35 mouse cellular contexts compared by ENCODE assay signal in genomic region chr8:47811221-47811620, GRCm38 (mm10). TPM values are rescaled to one million over a fixed set of nuclear protein-coding genes. Genes with fewer than 3 reads are reported as not detected.
A peak's percentile ranks its signal among the peaks of the same experiment; 100 is the strongest.
DNase-seq lines count a peak whose midpoint lies in the region; ATAC-seq and TF ChIP-seq lines count a peak whose summit lies in the region.
"Had no signal": no experiment of that assay in that cellular context is flagged by ENCODE, and none has a peak within 500 bp of the region (broad histone marks: within the 10 kb centered on the region; RNA-seq: fewer than 3 reads in every experiment).

No protein-coding gene starts in this region.

- H3K27me3 ChIP-seq in forebrain, embryonic 10.5 days (ENCODE audit: poor library complexity, severe bottlenecking) = no peaks in the 10 kb centered on the region
- no peaks in the 10 kb centered on the region for H3K27me3 ChIP-seq in forebrain, embryonic 12.5 days
- no peaks in the 10 kb centered on the region for H3K27me3 ChIP-seq in kidney, embryonic 15.5 days
- H3K27me3 ChIP-seq in thymus, adult 2 months (ENCODE audit: control insufficient read depth, insufficient read depth, low read length) = no peaks in the 10 kb centered on the region
- H3K27me3 ChIP-seq: embryonic facial prominence, embryonic 12.5 days; heart, embryonic 12.5 days; neural tube, embryonic 12.5 days; stomach, embryonic 15.5 days had no signal

- H3K9me3 ChIP-seq in forebrain, embryonic 10.5 days = peaks cover 4% of the 10 kb centered on the region; the same call in 1 of the 2 replicates
- H3K9me3 ChIP-seq in forebrain, embryonic 12.5 days = no peaks in the 10 kb centered on the region
- no peaks in the 10 kb centered on the region for H3K9me3 ChIP-seq in kidney, embryonic 15.5 days (replicated peaks)
- H3K9me3 ChIP-seq: embryonic facial prominence, embryonic 12.5 days; heart, embryonic 12.5 days; neural tube, embryonic 12.5 days; stomach, embryonic 15.5 days had no signal

- peaks cover 7% of the 10 kb centered on the region for H3K4me1 ChIP-seq in forebrain, embryonic 10.5 days
- no peaks in the 10 kb centered on the region for H3K4me1 ChIP-seq in forebrain, embryonic 12.5 days
- H3K4me1 ChIP-seq in kidney, embryonic 15.5 days = peaks cover 14% of the 10 kb centered on the region
- no peaks in the 10 kb centered on the region for H3K4me1 ChIP-seq in thymus, adult 2 months (replicated peaks; ENCODE audit: control insufficient read depth, insufficient read depth, low read length)
- H3K4me1 ChIP-seq: embryonic facial prominence, embryonic 12.5 days; neural tube, embryonic 12.5 days had no signal

- H3K4me2 ChIP-seq in forebrain, embryonic 12.5 days = no peak overlapping the region
- no peak overlapping the region for H3K4me2 ChIP-seq in kidney, embryonic 15.5 days
- H3K4me2 ChIP-seq: embryonic facial prominence, embryonic 12.5 days; heart, embryonic 12.5 days; midbrain, embryonic 11.5 days; neural tube, embryonic 12.5 days; stomach, embryonic 15.5 days had no signal

- TF ChIP-seq CTCF in thymus, adult 2 months (IDR thresholded peaks at IDR 0.05; ENCODE audit: borderline replicate concordance, control insufficient read depth, extremely low read depth, insufficient read depth, low read length, poor library complexity) = no peak

- 76% methylated on average over 12 of the region's 12 CpGs for WGBS in forebrain, embryonic 10.5 days
- 81% methylated on average over 12 of the region's 12 CpGs for WGBS in forebrain, embryonic 12.5 days
- whole genome bisulfite sequencing in kidney, embryonic 15.5 days = 72% methylated on average over 12 of the region's 12 CpGs
- WGBS in thymus, adult 2 months = 92% methylated on average over 12 of the region's 12 CpGs

- peak overlapping the region; percentile 48; the same call in 1 of the 2 replicates for H3K27ac ChIP-seq in forebrain, embryonic 10.5 days
- no peak overlapping the region for H3K27ac ChIP-seq in forebrain, embryonic 12.5 days
- H3K27ac ChIP-seq in kidney, embryonic 15.5 days = peak overlapping the region; percentile 25
- H3K27ac ChIP-seq in thymus, adult 2 months (ENCODE audit: control insufficient read depth, insufficient read depth, low read length) = no peak overlapping the region
- H3K27ac ChIP-seq: embryonic facial prominence, embryonic 12.5 days; gastrocnemius, adult 2 months; layer of hippocampus, adult 2 months; liver, embryonic 14.5 days; neural tube, embryonic 12.5 days; stomach, embryonic 15.5 days had no signal

- TF ChIP-seq POLR2A in thymus, adult 2 months (IDR thresholded peaks at IDR 0.05; ENCODE audit: control insufficient read depth, extremely low read depth, insufficient read depth, low read length, poor library complexity) = no peak

- no peaks in the 10 kb centered on the region for H3K36me3 ChIP-seq in forebrain, embryonic 10.5 days (replicated peaks)
- no peaks in the 10 kb centered on the region for H3K36me3 ChIP-seq in forebrain, embryonic 12.5 days (replicated peaks)
- no peaks in the 10 kb centered on the region for H3K36me3 ChIP-seq in kidney, embryonic 15.5 days
- no peaks in the 10 kb centered on the region for H3K36me3 ChIP-seq in thymus, adult 2 months (ENCODE audit: control insufficient read depth, insufficient read depth, low read length)
- H3K36me3 ChIP-seq: embryonic facial prominence, embryonic 12.5 days; heart, embryonic 12.5 days; neural tube, embryonic 12.5 days; stomach, embryonic 15.5 days had no signal

- H3K4me3 ChIP-seq in forebrain, embryonic 10.5 days = no peak overlapping the region
- no peak overlapping the region for H3K4me3 ChIP-seq in forebrain, embryonic 12.5 days (replicated peaks)
- H3K4me3 ChIP-seq in kidney, embryonic 15.5 days (replicated peaks) = no peak overlapping the region
- no peak overlapping the region for H3K4me3 ChIP-seq in thymus, adult 2 months (ENCODE audit: control insufficient read depth, insufficient read depth, low read length)
- H3K4me3 ChIP-seq: embryonic facial prominence, embryonic 12.5 days; gastrocnemius, adult 2 months; heart, embryonic 12.5 days; layer of hippocampus, adult 2 months; myocyte; neural tube, embryonic 12.5 days; stomach, embryonic 15.5 days had no signal

- no peak for ATAC-seq in forebrain, embryonic 12.5 days (ENCODE audit: low FRiP score)
- peak; percentile 66 for ATAC-seq in kidney, embryonic 15.5 days (replicated peaks; ENCODE audit: low FRiP score)
- ATAC-seq: forebrain, embryonic 14.5 days; hindbrain, embryonic 16.5 days; midbrain, embryonic 16.5 days had no signal

- H3K9ac ChIP-seq in forebrain, embryonic 12.5 days = no peak overlapping the region
- no peak overlapping the region for H3K9ac ChIP-seq in kidney, embryonic 15.5 days
- H3K9ac ChIP-seq: embryonic facial prominence, embryonic 12.5 days; heart, embryonic 12.5 days; liver, embryonic 14.5 days; neural tube, embryonic 12.5 days; stomach, embryonic 15.5 days had no signal

- DNase-seq in forebrain, embryonic 10.5 days (ENCODE audit: extremely low spot score, low spot score) = no peak
- no peak for DNase-seq in kidney, postnatal 10 days
- DNase-seq in thymus, postnatal 14 days = peak; percentile 13
- DNase-seq in thymus, adult 2 months = no peak
- DNase-seq in mesoderm, embryonic 11.5 days (ENCODE audit: low read depth, low spot score) = peak; percentile 35
- no peak for DNase-seq in spleen, adult 18-20 months
- DNase-seq: adrenal gland, postnatal 25 days; cerebellum, adult 18-20 months; cerebellum, postnatal 14 days; gastrocnemius, adult 2 months; gastrocnemius, postnatal 36 days; heart, adult 18-20 months; kidney, adult 2 months; kidney, postnatal 25 days; liver; lung, adult 2 months; lung, postnatal 14 days; thymus, postnatal 36 days had no signal

RNA-seq across cellular contexts. Expression of gene Cldn24, which starts 10.7 kb away (rescaled TPM):
- polyA plus RNA-seq in forebrain, embryonic 10.5 days (2016; fragmentation: Nextera tagmentation; extraction: Ambion mirVana) = not detected in 2 replicates
- polyA plus RNA-seq in forebrain, embryonic 12.5 days (2016; fragmentation: Nextera tagmentation; extraction: Ambion mirVana) = not detected in 2 replicates
- not detected in 2 replicates for polyA plus RNA-seq in kidney, embryonic 15.5 days (2015; fragmentation: Nextera tagmentation; extraction: Ambion mirVana)
- not detected in 2 replicates for polyA plus RNA-seq in thymus, adult 2 months (2012; rRNA removed)
- polyA plus RNA-seq: cortical plate, adult 2 months; embryonic facial prominence, embryonic 12.5 days; forebrain, embryonic 14.5 days; frontal cortex, adult 2 months; heart, embryonic 12.5 days; heart, postnatal 0 days; hindbrain, embryonic 16.5 days; intestine, embryonic 14.5 days; kidney, adult 2 months; liver, embryonic 14.5 days; lung, adult 2 months; midbrain, embryonic 11.5 days; midbrain, embryonic 16.5 days; myocyte; neural tube, embryonic 12.5 days; stomach, embryonic 15.5 days had no signal

RNA-seq across cellular contexts. Expression of gene Cldn22, which starts 13.1 kb away (rescaled TPM):
- not detected in 2 replicates for polyA plus RNA-seq in forebrain, embryonic 10.5 days (2016; fragmentation: Nextera tagmentation; extraction: Ambion mirVana)
- not detected in 2 replicates for polyA plus RNA-seq in forebrain, embryonic 12.5 days (2016; fragmentation: Nextera tagmentation; extraction: Ambion mirVana)
- not detected in 2 replicates for polyA plus RNA-seq in kidney, embryonic 15.5 days (2015; fragmentation: Nextera tagmentation; extraction: Ambion mirVana)
- polyA plus RNA-seq in thymus, adult 2 months (2012; rRNA removed) = 0.40 and 0.79 TPM in 2 replicates
- polyA plus RNA-seq: embryonic facial prominence, embryonic 12.5 days; forebrain, embryonic 14.5 days; heart, embryonic 12.5 days; heart, postnatal 0 days; hindbrain, embryonic 16.5 days; intestine, embryonic 14.5 days; liver, embryonic 14.5 days; midbrain, embryonic 11.5 days; midbrain, embryonic 16.5 days; myocyte; neural tube, embryonic 12.5 days; stomach, embryonic 15.5 days had no signal

Comparison
In these comparisons a context has a peak if more than half of its experiments do, and no peak if none do; other contexts are left out.
1. DNase-seq: peak in thymus, postnatal 14 days (single experiment) and mesoderm, embryonic 11.5 days (single experiment); none in forebrain, embryonic 10.5 days (single experiment), kidney, postnatal 10 days (single experiment), thymus, adult 2 months (single experiment) and spleen, adult 18-20 months (0 of 2).
2. H3K27ac ChIP-seq: peak in forebrain, embryonic 10.5 days (single experiment) and kidney, embryonic 15.5 days (single experiment); none in forebrain, embryonic 12.5 days (single experiment) and thymus, adult 2 months (single experiment).